Mouse (Mus musculus): ENCODE data around the gene Add1. TPM values are rescaled to one million over a fixed set of nuclear protein-coding genes. Genes with fewer than 3 reads are reported as not detected.
"Not testable (repeated sequence)": the region's sequence is repeated elsewhere in the genome, so short reads cannot be mapped to it uniquely, and the experiment has no call there.

The Add1 gene
- polyA plus RNA-seq, 1 experiment from 2014 or later: 166 TPM

DNA sequence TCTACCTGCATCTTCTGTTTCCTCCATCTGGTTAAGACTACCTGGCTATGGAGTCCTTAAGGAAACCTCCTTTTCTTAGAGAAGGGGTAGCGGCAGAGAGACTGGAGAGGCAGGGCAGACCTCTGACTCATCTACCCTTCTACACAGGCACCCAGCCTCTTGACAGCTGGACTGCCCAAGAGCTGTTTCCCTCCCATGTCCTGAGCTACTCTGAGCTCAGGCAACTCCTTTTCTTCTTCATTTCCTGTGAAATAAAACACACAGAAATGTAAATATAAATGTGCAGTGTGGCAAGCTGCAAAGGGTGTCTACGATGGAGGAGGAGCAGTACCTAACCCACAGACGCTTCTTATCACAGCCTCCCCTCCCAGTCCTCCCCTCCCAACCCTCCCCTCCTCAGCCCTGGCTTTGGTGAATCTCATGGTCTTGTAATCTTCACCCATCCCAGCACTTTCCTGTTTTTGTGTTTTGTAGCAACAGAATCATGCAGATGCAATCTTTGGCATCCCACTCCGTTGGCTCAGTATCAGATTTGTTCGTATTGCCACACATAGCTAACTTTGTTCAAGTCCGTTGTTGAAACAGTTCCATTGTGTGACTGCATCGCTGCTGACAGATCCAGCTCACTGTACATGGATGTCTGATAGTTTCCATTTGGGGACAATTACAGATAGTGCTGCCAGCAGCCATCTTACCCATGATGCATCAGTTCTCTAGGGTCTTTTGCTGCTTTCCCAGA, 7.8 kb upstream of the Add1 start:
- Histone ChIP-seq H3K4me3 (ENCODE audit: low read depth, low read length) (no peak overlapping the region), H3K4me1 (ENCODE audit: control insufficient read depth, insufficient read depth, low read length) (no peaks in the 10 kb centered on the region; the same call in 1 of the 2 replicates), H3K9me3 (replicated peaks; ENCODE audit: control insufficient read depth, low read length) (no peaks in the 10 kb centered on the region), H3K27me3 (ENCODE audit: control insufficient read depth, insufficient read depth, low read length) (no peaks in the 10 kb centered on the region), H3K4me2 (no peak overlapping the region), H3K9ac (ENCODE audit: low read depth, low read length) (no peak overlapping the region), H3K36me3 (ENCODE audit: control insufficient read depth, insufficient read depth, low read length) (peaks cover 8% of the 10 kb centered on the region; the same call in 1 of the 2 replicates), H3K27ac (ENCODE audit: low read depth, low read length) (0 out of 2 replicates have a peak overlapping the region, but pooled peaks have one; percentile 24)
- WGBS (ENCODE audit: insufficient replicate concordance): 47% methylated on average over 7 of the region's 7 CpGs
- no peak for ATAC-seq (replicated peaks; ENCODE audit: insufficient number of reproducible peaks, low FRiP score, low TSS enrichment)

DNA sequence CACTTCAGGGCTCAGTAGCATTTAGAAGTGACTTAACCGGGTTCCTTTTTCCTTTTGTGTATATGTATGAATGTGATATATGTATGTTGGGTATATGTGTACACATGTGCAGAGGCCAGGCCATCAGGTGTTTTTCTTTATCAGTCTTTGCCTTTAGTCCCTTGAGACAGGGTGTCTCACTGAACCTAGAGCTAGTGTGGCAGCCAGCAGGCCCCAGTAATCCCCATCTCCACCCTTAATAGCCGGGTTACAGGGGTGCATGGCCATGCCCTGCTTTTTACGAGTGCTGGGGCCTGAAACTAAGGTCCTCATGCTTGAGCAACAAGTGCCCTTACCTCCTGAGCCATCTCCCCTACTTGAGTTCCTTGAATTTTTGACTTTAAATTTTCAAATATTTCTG, 1.9 kb upstream of the Add1 start:
- H3K27me3 ChIP-seq (ENCODE audit: control insufficient read depth, insufficient read depth, low read length): no peaks in the 10 kb centered on the region
- no peaks in the 10 kb centered on the region for H3K9me3 ChIP-seq (replicated peaks; ENCODE audit: control insufficient read depth, low read length)
- no peak overlapping the region for H3K4me2 ChIP-seq
- peak overlapping the region; percentile 50; the same call in 1 of the 2 replicates for H3K27ac ChIP-seq (ENCODE audit: low read depth, low read length)
- no peak overlapping the region for H3K9ac ChIP-seq (ENCODE audit: low read depth, low read length)
- H3K4me1 ChIP-seq (ENCODE audit: control insufficient read depth, insufficient read depth, low read length): peaks cover 5% of the 10 kb centered on the region
- ATAC-seq (replicated peaks; ENCODE audit: insufficient number of reproducible peaks, low FRiP score, low TSS enrichment): no peak
- no peak overlapping the region for H3K4me3 ChIP-seq (ENCODE audit: low read depth, low read length)
- 86% methylated on average over 3 of the region's 3 CpGs for WGBS (ENCODE audit: insufficient replicate concordance)
- no peaks in the 10 kb centered on the region for H3K36me3 ChIP-seq (ENCODE audit: control insufficient read depth, insufficient read depth, low read length)

DNA sequence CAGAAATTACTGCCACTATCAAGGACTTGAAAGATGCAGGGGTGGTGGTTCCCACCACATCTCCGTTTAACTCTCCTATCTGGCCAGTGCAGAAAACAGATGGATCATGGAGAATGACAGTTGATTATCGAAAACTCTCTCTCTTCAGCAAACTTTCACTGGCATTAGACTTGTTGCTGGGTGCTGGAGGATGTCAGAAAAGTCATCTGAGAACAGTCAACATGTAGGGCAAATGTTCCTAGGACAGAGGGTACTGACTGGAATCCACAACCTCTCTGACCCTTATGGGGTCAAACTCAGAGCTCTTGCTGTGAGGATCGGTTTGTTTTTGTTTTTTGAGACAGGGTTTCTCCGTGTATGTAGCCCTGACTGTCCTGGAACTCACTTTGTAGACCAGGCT, 896 bp upstream of the Add1 start:
- H3K4me3 ChIP-seq (ENCODE audit: low read depth, low read length): peak overlapping the region; percentile 76
- not testable (repeated sequence) for H3K36me3 ChIP-seq (ENCODE audit: control insufficient read depth, insufficient read depth, low read length); H3K9me3 ChIP-seq (replicated peaks; ENCODE audit: control insufficient read depth, low read length); H3K4me1 ChIP-seq (ENCODE audit: control insufficient read depth, insufficient read depth, low read length); H3K27me3 ChIP-seq (ENCODE audit: control insufficient read depth, insufficient read depth, low read length); ATAC-seq (replicated peaks; ENCODE audit: insufficient number of reproducible peaks, low FRiP score, low TSS enrichment)
- H3K27ac ChIP-seq (ENCODE audit: low read depth, low read length): peak overlapping the region; percentile 88
- peak overlapping the region; percentile 74 for H3K4me2 ChIP-seq
- WGBS (ENCODE audit: insufficient replicate concordance): 46% methylated on average over 4 of the region's 4 CpGs
- H3K9ac ChIP-seq (ENCODE audit: low read depth, low read length): peak overlapping the region; percentile 94; the same call in 1 of the 2 replicates

- ATAC-seq (replicated peaks; ENCODE audit: insufficient number of reproducible peaks, low FRiP score, low TSS enrichment): no peak
- Histone ChIP-seq H3K9ac (ENCODE audit: low read depth, low read length) (peak overlapping the region; percentile 94), H3K9me3 (replicated peaks; ENCODE audit: control insufficient read depth, low read length) (no peaks in the 10 kb centered on the region), H3K4me1 (ENCODE audit: control insufficient read depth, insufficient read depth, low read length) (peaks cover 5% of the 10 kb centered on the region), H3K4me3 (ENCODE audit: low read depth, low read length) (peak overlapping the region; percentile 76), H3K36me3 (ENCODE audit: control insufficient read depth, insufficient read depth, low read length) (no peaks in the 10 kb centered on the region), H3K4me2 (peak overlapping the region; percentile 75), H3K27ac (ENCODE audit: low read depth, low read length) (peak overlapping the region; percentile 88; the same call in 1 of the 2 replicates), H3K27me3 (ENCODE audit: control insufficient read depth, insufficient read depth, low read length) (no peaks in the 10 kb centered on the region)
- 40% methylated on average over 10 of the region's 10 CpGs for WGBS (ENCODE audit: insufficient replicate concordance)
Observed at GRCm38 (mm10) chr5:34574721-34575120, 1.3 kb downstream of the Add1 start.

DNA sequence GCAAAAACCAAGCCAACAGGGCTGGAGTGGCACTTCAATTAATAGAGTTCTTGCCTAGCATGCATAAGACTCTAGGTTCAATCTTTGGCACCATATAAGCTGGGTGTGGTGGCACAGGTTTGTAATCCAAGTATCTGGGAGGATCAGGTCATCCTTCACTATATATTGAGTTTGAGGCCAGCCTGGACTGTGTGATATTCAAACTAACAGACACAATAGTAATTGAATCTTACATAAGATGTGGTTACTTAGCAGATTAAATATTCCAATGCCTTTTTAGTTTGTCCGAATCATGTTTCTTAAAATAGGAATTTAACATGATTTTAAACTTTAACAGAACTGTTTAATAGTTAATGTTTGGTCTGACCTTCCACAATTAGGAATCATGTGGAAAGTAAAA, 2.8 kb downstream of the Add1 start:
- ATAC-seq (replicated peaks; ENCODE audit: insufficient number of reproducible peaks, low FRiP score, low TSS enrichment): no peak
- Histone ChIP-seq H3K27ac (ENCODE audit: low read depth, low read length) (no peak overlapping the region), H3K9ac (ENCODE audit: low read depth, low read length) (no peak overlapping the region), H3K36me3 (ENCODE audit: control insufficient read depth, insufficient read depth, low read length) (no peaks in the 10 kb centered on the region), H3K4me1 (ENCODE audit: control insufficient read depth, insufficient read depth, low read length) (peaks cover 5% of the 10 kb centered on the region), H3K4me3 (ENCODE audit: low read depth, low read length) (no peak overlapping the region), H3K9me3 (replicated peaks; ENCODE audit: control insufficient read depth, low read length) (no peaks in the 10 kb centered on the region), H3K27me3 (ENCODE audit: control insufficient read depth, insufficient read depth, low read length) (no peaks in the 10 kb centered on the region), H3K4me2 (0 out of 2 replicates have a peak overlapping the region, but pooled peaks have one; percentile 12)
- WGBS (ENCODE audit: insufficient replicate concordance): 95% methylated on average over 1 of the region's 1 CpGs

DNA sequence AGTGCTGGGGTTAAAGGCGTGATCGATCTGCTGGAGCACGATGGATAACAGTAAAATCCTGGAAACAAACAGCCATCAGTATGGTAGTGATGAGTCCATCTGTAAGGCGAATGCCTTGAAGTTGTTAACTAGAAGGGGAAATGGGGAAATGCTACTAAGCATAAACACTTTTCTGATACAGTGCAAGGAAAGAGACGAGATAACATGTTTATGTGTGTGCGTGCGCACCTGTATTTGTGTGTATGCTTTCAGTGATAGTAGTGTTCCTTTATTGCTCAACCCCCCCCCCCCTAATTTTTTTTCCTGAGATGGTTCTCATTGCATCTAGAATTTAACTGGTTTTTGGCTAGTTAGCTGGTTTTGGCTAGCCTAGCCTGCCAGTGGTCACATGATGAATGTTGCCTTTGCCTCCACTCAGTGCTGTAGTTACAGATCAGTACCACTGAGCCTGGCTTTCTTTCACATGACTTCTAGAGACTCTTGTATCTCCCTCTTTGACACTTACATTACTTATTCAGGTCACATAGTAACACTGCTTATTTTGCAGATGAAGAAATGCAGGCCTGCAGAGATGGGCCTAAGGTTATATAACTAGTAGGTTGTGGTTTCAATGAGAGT, 4.7 kb downstream of the Add1 start:
- no peak overlapping the region for H3K4me2 ChIP-seq
- no peak overlapping the region for H3K9ac ChIP-seq (ENCODE audit: low read depth, low read length)
- H3K4me3 ChIP-seq (ENCODE audit: low read depth, low read length): no peak overlapping the region
- H3K36me3 ChIP-seq (ENCODE audit: control insufficient read depth, insufficient read depth, low read length): no peaks in the 10 kb centered on the region
- 93% methylated on average over 7 of the region's 7 CpGs for WGBS (ENCODE audit: insufficient replicate concordance)
- no peak overlapping the region for H3K27ac ChIP-seq (ENCODE audit: low read depth, low read length)
- H3K27me3 ChIP-seq (ENCODE audit: control insufficient read depth, insufficient read depth, low read length): no peaks in the 10 kb centered on the region
- H3K4me1 ChIP-seq (ENCODE audit: control insufficient read depth, insufficient read depth, low read length): peaks cover 14% of the 10 kb centered on the region
- no peak for ATAC-seq (replicated peaks; ENCODE audit: insufficient number of reproducible peaks, low FRiP score, low TSS enrichment)
- H3K9me3 ChIP-seq (replicated peaks; ENCODE audit: control insufficient read depth, low read length): no peaks in the 10 kb centered on the region

DNA sequence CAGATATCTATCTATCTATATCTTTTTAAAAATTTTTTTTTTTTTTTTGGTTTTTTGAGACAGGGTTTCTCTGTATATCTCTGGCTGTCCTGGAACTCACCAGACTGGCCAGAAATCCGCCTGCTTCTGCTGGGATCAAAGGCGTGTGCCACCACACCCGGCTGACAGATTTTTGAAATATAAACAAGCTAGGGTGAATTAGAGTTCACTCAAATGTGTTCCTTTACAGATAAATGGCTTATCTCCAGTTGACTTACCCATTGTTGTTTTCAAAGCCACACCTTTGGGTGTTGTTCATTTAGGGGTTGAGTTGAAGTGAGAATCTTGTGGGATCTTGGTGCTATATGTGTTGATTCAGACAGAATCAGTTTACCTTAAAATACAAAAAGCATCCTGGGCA, 5.9 kb downstream of the Add1 start:
- H3K9ac ChIP-seq (ENCODE audit: low read depth, low read length): no peak overlapping the region

GRCm38 (mm10) chr5:34581671-34582313, 8.3 kb downstream of the Add1 start:
- Histone ChIP-seq H3K9ac (ENCODE audit: low read depth, low read length) (peak overlapping the region; percentile 60; the same call in 1 of the 2 replicates), H3K4me3 (ENCODE audit: low read depth, low read length) (peak overlapping the region; percentile 19; the same call in 1 of the 2 replicates), H3K27ac (ENCODE audit: low read depth, low read length) (peak overlapping the region; percentile 91)

More for the DNA sequence above, 5.9 kb downstream of the Add1 start:
- Histone ChIP-seq H3K9me3 (replicated peaks; ENCODE audit: control insufficient read depth, low read length) (no peaks in the 10 kb centered on the region), H3K4me2 (no peak overlapping the region), H3K27ac (ENCODE audit: low read depth, low read length) (no peak overlapping the region), H3K4me3 (ENCODE audit: low read depth, low read length) (no peak overlapping the region), H3K36me3 (ENCODE audit: control insufficient read depth, insufficient read depth, low read length) (no peaks in the 10 kb centered on the region), H3K4me1 (ENCODE audit: control insufficient read depth, insufficient read depth, low read length) (peaks cover 23% of the 10 kb centered on the region), H3K27me3 (ENCODE audit: control insufficient read depth, insufficient read depth, low read length) (no peaks in the 10 kb centered on the region)
- no peak; the same call in 1 of the 2 replicates for ATAC-seq (replicated peaks; ENCODE audit: insufficient number of reproducible peaks, low FRiP score, low TSS enrichment)
- 65% methylated on average over 3 of the region's 3 CpGs for WGBS (ENCODE audit: insufficient replicate concordance)

More at GRCm38 (mm10) chr5:34581671-34582313, 8.3 kb downstream of the Add1 start:
- H3K36me3 ChIP-seq (ENCODE audit: control insufficient read depth, insufficient read depth, low read length); H3K27me3 ChIP-seq (ENCODE audit: control insufficient read depth, insufficient read depth, low read length); H3K9me3 ChIP-seq (replicated peaks; ENCODE audit: control insufficient read depth, low read length): not testable (repeated sequence)
- Histone ChIP-seq H3K4me2 (peak overlapping the region; percentile 60), H3K4me1 (ENCODE audit: control insufficient read depth, insufficient read depth, low read length) (peaks cover 18% of the 10 kb centered on the region)
- ATAC-seq (replicated peaks; ENCODE audit: insufficient number of reproducible peaks, low FRiP score, low TSS enrichment): peak; percentile 87
- WGBS (ENCODE audit: insufficient replicate concordance): 16% methylated on average over 10 of the region's 10 CpGs

All from heart, embryonic 11.5 days (tissue).